Mouse (Mus musculus) hindbrain, embryonic 13.5 days (tissue): ENCODE measurements around the gene Src. TPM values are rescaled to one million over a fixed set of nuclear protein-coding genes. Genes with fewer than 3 reads are reported as not detected.
A peak's percentile ranks its signal among the peaks of the same experiment; 100 is the strongest.

Experiments
- ATAC-seq: fragments of 200-750 bp; cut with Nextera tagmentation; 2 replicates; pipeline ENCODE4 v1.8.0; 2017; ENCODE audit warnings: moderate TSS enrichment; ENCODE audit not compliant: low FRiP score
- H3K27ac ChIP-seq: fragments of 300-500 bp; sonication (generic); 2 replicates; pipeline ENCODE4 v1.5.1; 2015; ENCODE audit warnings: inconsistent platforms, mild to moderate bottlenecking, moderate library complexity
- H3K27me3 ChIP-seq: fragments of 300-500 bp; sonication (generic); 2 replicates; pipeline ENCODE4 v1.6.1; 2015; ENCODE audit warnings: mild to moderate bottlenecking, inconsistent platforms
- H3K36me3 ChIP-seq: fragments of 300-500 bp; sonication (generic); 2 replicates; pipeline ENCODE4 v1.6.1; 2015; ENCODE audit warnings: mild to moderate bottlenecking, inconsistent platforms
- H3K4me1 ChIP-seq: fragments of 300-500 bp; sonication (generic); replicated peaks from 2 replicates; pipeline ENCODE4 v1.6.1; 2015; ENCODE audit warnings: inconsistent platforms
- H3K4me2 ChIP-seq: fragments of 300-500 bp; sonication (generic); 2 replicates; pipeline ENCODE4 v1.6.1; 2015; ENCODE audit warnings: inconsistent platforms, mild to moderate bottlenecking, moderate library complexity
- H3K4me3 ChIP-seq: fragments of 300-500 bp; sonication (generic); 2 replicates; pipeline ENCODE4 v1.5.1; 2015; ENCODE audit warnings: mild to moderate bottlenecking, inconsistent platforms
- H3K9ac ChIP-seq: fragments of 300-500 bp; sonication (generic); 2 replicates; pipeline ENCODE4 v1.6.1; 2015; ENCODE audit warnings: mild to moderate bottlenecking, inconsistent platforms
- H3K9me3 ChIP-seq: fragments of 300-500 bp; sonication (generic); 2 replicates; pipeline ENCODE4 v1.6.1; 2016; ENCODE audit warnings: inconsistent platforms
- WGBS: fragments of 180-500 bp; shearing (Covaris S2); methylation state at CpG from one replicate; pipeline ENCODE4 v1.1.7; 2015; 5-methylcytosine and 5-hydroxymethylcytosine counted together
- polyA plus RNA-seq: library from polyadenylated mRNA; unstranded; fragments of >200 nt; fragmentation: Nextera tagmentation; extraction: Ambion mirVana; gene quantifications from 2 replicates; pipeline ENCODE4 v1.2.1, GENCODE M21; 2015

Gene Src
- polyA plus RNA-seq, 1 experiment from 2014 or later = 31.8 TPM

- ATAC-seq = no peak; the same call in 1 of the 2 replicates
- H3K9ac ChIP-seq = no peak overlapping the region
- WGBS = 86% methylated on average over 7 of the region's 7 CpGs
- H3K4me2 ChIP-seq = no peak overlapping the region
- no peak overlapping the region for H3K4me3 ChIP-seq
- H3K27me3 ChIP-seq = no peaks in the 10 kb centered on the region
- H3K4me1 ChIP-seq = peaks cover 7% of the 10 kb centered on the region
- H3K9me3 ChIP-seq = no peaks in the 10 kb centered on the region
- H3K36me3 ChIP-seq = peaks cover 36% of the 10 kb centered on the region
- H3K27ac ChIP-seq = peak overlapping the region; percentile 23; the same call in 1 of the 2 replicates
Observed at GRCm38 (mm10) chr2:157451372-157452040, 33.3 kb downstream of the Src start.

- peak overlapping the region; percentile 68 for H3K9ac ChIP-seq
- 1% methylated on average over 56 of the region's 56 CpGs for WGBS
- no peaks in the 10 kb centered on the region for H3K27me3 ChIP-seq
- H3K27ac ChIP-seq = peak overlapping the region; percentile 85
- H3K9me3 ChIP-seq = no peaks in the 10 kb centered on the region
- peak; percentile 80 for ATAC-seq
- peaks cover 56% of the 10 kb centered on the region for H3K4me1 ChIP-seq
- H3K36me3 ChIP-seq = peaks cover 36% of the 10 kb centered on the region
- H3K4me3 ChIP-seq = peak overlapping the region; percentile 24
- peak overlapping the region; percentile 45 for H3K4me2 ChIP-seq
Observed at GRCm38 (mm10) chr2:157457100-157457806, 39.0 kb downstream of the Src start.

GRCm38 (mm10) chr2:157458472-157458871 is 40.2 kb downstream of the Src start:
- peak overlapping the region; percentile 30 for H3K9ac ChIP-seq
- H3K4me3 ChIP-seq = no peak overlapping the region
- H3K9me3 ChIP-seq = no peaks in the 10 kb centered on the region
- peaks cover 38% of the 10 kb centered on the region for H3K36me3 ChIP-seq
- H3K4me2 ChIP-seq = no peak overlapping the region
- peak overlapping the region; percentile 85 for H3K27ac ChIP-seq
- H3K4me1 ChIP-seq = peaks cover 68% of the 10 kb centered on the region
- 21% methylated on average over 14 of the region's 14 CpGs for WGBS
- no peaks in the 10 kb centered on the region for H3K27me3 ChIP-seq
- peak; percentile 26; the same call in 1 of the 2 replicates for ATAC-seq

GRCm38 (mm10) chr2:157459736-157460135 is 41.5 kb downstream of the Src start:
- 23% methylated on average over 5 of the region's 5 CpGs for WGBS
- Histone ChIP-seq H3K9me3 (no peaks in the 10 kb centered on the region), H3K27ac (peak overlapping the region; percentile 60), H3K4me2 (no peak overlapping the region), H3K27me3 (no peaks in the 10 kb centered on the region), H3K9ac (peak overlapping the region; percentile 49), H3K4me1 (peaks cover 76% of the 10 kb centered on the region), H3K4me3 (no peak overlapping the region), H3K36me3 (peaks cover 35% of the 10 kb centered on the region)
- no peak for ATAC-seq

GRCm38 (mm10) chr2:157462776-157463710 is 44.8 kb downstream of the Src start:
- Histone ChIP-seq H3K9me3 (no peaks in the 10 kb centered on the region), H3K4me2 (0 out of 2 replicates have a peak overlapping the region, but pooled peaks have one; percentile 1), H3K9ac (peak overlapping the region; percentile 75), H3K36me3 (peaks cover 57% of the 10 kb centered on the region), H3K4me3 (no peak overlapping the region), H3K27me3 (no peaks in the 10 kb centered on the region), H3K4me1 (peaks cover 83% of the 10 kb centered on the region), H3K27ac (peak overlapping the region; percentile 99)
- WGBS = 29% methylated on average over 20 of the region's 20 CpGs
- peak; percentile 3; the same call in 1 of the 2 replicates for ATAC-seq

GRCm38 (mm10) chr2:157463887-157464745 is 45.9 kb downstream of the Src start:
- peak overlapping the region; percentile 75 for H3K9ac ChIP-seq
- no peaks in the 10 kb centered on the region for H3K27me3 ChIP-seq
- H3K4me1 ChIP-seq = peaks cover 73% of the 10 kb centered on the region
- peaks cover 65% of the 10 kb centered on the region for H3K36me3 ChIP-seq
- peak overlapping the region; percentile 99 for H3K27ac ChIP-seq
- H3K9me3 ChIP-seq = no peaks in the 10 kb centered on the region
- H3K4me2 ChIP-seq = peak overlapping the region; percentile 40
- peak; percentile 33 for ATAC-seq
- 18% methylated on average over 16 of the region's 16 CpGs for WGBS
- peak overlapping the region; percentile 5; the same call in 1 of the 2 replicates for H3K4me3 ChIP-seq

GRCm38 (mm10) chr2:157464746-157465126 is 46.5 kb downstream of the Src start:
- no peaks in the 10 kb centered on the region for H3K9me3 ChIP-seq
- H3K4me3 ChIP-seq = peak overlapping the region; percentile 5; the same call in 1 of the 2 replicates
- WGBS = 0% methylated on average over 10 of the region's 12 CpGs
- no peaks in the 10 kb centered on the region for H3K27me3 ChIP-seq
- H3K9ac ChIP-seq = peak overlapping the region; percentile 75
- H3K4me1 ChIP-seq = peaks cover 67% of the 10 kb centered on the region
- H3K27ac ChIP-seq = peak overlapping the region; percentile 99
- peaks cover 68% of the 10 kb centered on the region for H3K36me3 ChIP-seq
- ATAC-seq = peak; percentile 94
- peak overlapping the region; percentile 40 for H3K4me2 ChIP-seq

- 17% methylated on average over 7 of the region's 7 CpGs for WGBS
- Histone ChIP-seq H3K27me3 (no peaks in the 10 kb centered on the region), H3K36me3 (peaks cover 66% of the 10 kb centered on the region), H3K4me2 (no peak overlapping the region), H3K27ac (peak overlapping the region; percentile 99), H3K9me3 (no peaks in the 10 kb centered on the region), H3K4me1 (peaks cover 69% of the 10 kb centered on the region), H3K9ac (peak overlapping the region; percentile 56), H3K4me3 (no peak overlapping the region)
- ATAC-seq = no peak
Observed at GRCm38 (mm10) chr2:157466836-157467235, 48.6 kb downstream of the Src start.

- Histone ChIP-seq H3K36me3 (peaks cover 64% of the 10 kb centered on the region), H3K9me3 (no peaks in the 10 kb centered on the region), H3K4me3 (no peak overlapping the region), H3K9ac (no peak overlapping the region; the same call in 1 of the 2 replicates), H3K4me1 (peaks cover 69% of the 10 kb centered on the region), H3K27me3 (no peaks in the 10 kb centered on the region), H3K4me2 (no peak overlapping the region), H3K27ac (no peak overlapping the region)
- no peak for ATAC-seq
- WGBS = 67% methylated on average over 8 of the region's 8 CpGs
Observed at GRCm38 (mm10) chr2:157468130-157468796, 50.0 kb downstream of the Src start.

- no peak for ATAC-seq
- peak overlapping the region; percentile 67; the same call in 1 of the 2 replicates for H3K9ac ChIP-seq
- WGBS = 79% methylated on average over 7 of the region's 7 CpGs
Observed at GRCm38 (mm10) chr2:157471292-157471691, 53.0 kb downstream of the Src start.

More at GRCm38 (mm10) chr2:157471292-157471691, 53.0 kb downstream of the Src start:
- Histone ChIP-seq H3K4me2 (no peak overlapping the region), H3K4me3 (no peak overlapping the region), H3K4me1 (peaks cover 69% of the 10 kb centered on the region), H3K27me3 (no peaks in the 10 kb centered on the region), H3K27ac (peak overlapping the region; percentile 94; the same call in 1 of the 2 replicates), H3K36me3 (peaks cover 55% of the 10 kb centered on the region), H3K9me3 (no peaks in the 10 kb centered on the region)
